20 mouse cellular contexts compared by ENCODE assay signal in genomic region chr6:94765724-94766123, GRCm38 (mm10).
"Had no signal": no experiment of that assay in that cellular context is flagged by ENCODE, and none has a peak within 500 bp of the region (broad histone marks: within the 10 kb centered on the region; RNA-seq: fewer than 3 reads in every experiment).

No protein-coding gene starts in this region.

- H3K4me3 ChIP-seq: limb, embryonic 15.5 days; lung, embryonic 15.5 days; megakaryocyte, embryonic 14.5 days; midbrain, embryonic 13.5 days; midbrain, embryonic 15.5 days; neural tube, embryonic 13.5 days; neural tube, embryonic 15.5 days; stomach, embryonic 15.5 days had no signal

- H3K9me3 ChIP-seq: limb, embryonic 15.5 days; lung, embryonic 15.5 days; megakaryocyte, embryonic 14.5 days; midbrain, embryonic 13.5 days; midbrain, embryonic 15.5 days; neural tube, embryonic 13.5 days; neural tube, embryonic 15.5 days; stomach, embryonic 15.5 days had no signal

- H3K4me1 ChIP-seq: midbrain, embryonic 15.5 days; neural tube, embryonic 13.5 days; neural tube, embryonic 15.5 days had no signal

- ATAC-seq: lung, postnatal 0 days; midbrain, embryonic 13.5 days; midbrain, embryonic 15.5 days had no signal

- DNase-seq: lung, adult 2 months; lung, postnatal 14 days; lung, postnatal 36 days; retina, postnatal 1 day; right cerebral cortex, adult 18-20 months; thymus, adult 2 months; thymus, postnatal 25 days; thymus, postnatal 4 days had no signal

- H3K27me3 ChIP-seq: limb, embryonic 15.5 days; lung, embryonic 15.5 days; midbrain, embryonic 13.5 days; midbrain, embryonic 15.5 days; neural tube, embryonic 13.5 days; neural tube, embryonic 15.5 days; stomach, embryonic 15.5 days had no signal

- H3K9ac ChIP-seq: limb, embryonic 15.5 days; lung, embryonic 15.5 days; midbrain, embryonic 13.5 days; midbrain, embryonic 15.5 days; neural tube, embryonic 13.5 days; neural tube, embryonic 15.5 days; stomach, embryonic 15.5 days had no signal

- H3K36me3 ChIP-seq: limb, embryonic 15.5 days; lung, embryonic 15.5 days; midbrain, embryonic 13.5 days; midbrain, embryonic 15.5 days; neural tube, embryonic 13.5 days; neural tube, embryonic 15.5 days; stomach, embryonic 15.5 days had no signal

- H3K4me2 ChIP-seq: limb, embryonic 15.5 days; lung, embryonic 15.5 days; midbrain, embryonic 11.5 days; midbrain, embryonic 13.5 days; midbrain, embryonic 15.5 days; neural tube, embryonic 13.5 days; neural tube, embryonic 15.5 days; stomach, embryonic 15.5 days had no signal

- H3K27ac ChIP-seq: limb, embryonic 15.5 days; lung, embryonic 15.5 days; macrophage; midbrain, embryonic 13.5 days; midbrain, embryonic 15.5 days; neural tube, embryonic 13.5 days; neural tube, embryonic 15.5 days; stomach, embryonic 15.5 days; stomach, postnatal 0 days had no signal
